Mouse (Mus musculus) small intestine, adult 2 months (tissue): ENCODE measurements around the gene Tesk2.

Experiments used
- CTCF ChIP-seq: fragments of 200-500 bp; IDR thresholded peaks from 2 replicates; pipeline ENCODE4 v1.5.1; 2012; ENCODE audit warnings: low read depth, mild to moderate bottlenecking, control low read depth, inconsistent platforms, low read length, moderate library complexity, mixed read lengths; ENCODE audit not compliant: insufficient replicate concordance, insufficient read length; ENCODE audit errors: extremely low read depth
- POLR2A ChIP-seq: fragments of 200-500 bp; IDR thresholded peaks from 2 replicates; pipeline ENCODE4 v1.6.1; 2012; ENCODE audit warnings: low read depth, mild to moderate bottlenecking, control low read depth, inconsistent platforms, low read length, moderate library complexity

DNA sequence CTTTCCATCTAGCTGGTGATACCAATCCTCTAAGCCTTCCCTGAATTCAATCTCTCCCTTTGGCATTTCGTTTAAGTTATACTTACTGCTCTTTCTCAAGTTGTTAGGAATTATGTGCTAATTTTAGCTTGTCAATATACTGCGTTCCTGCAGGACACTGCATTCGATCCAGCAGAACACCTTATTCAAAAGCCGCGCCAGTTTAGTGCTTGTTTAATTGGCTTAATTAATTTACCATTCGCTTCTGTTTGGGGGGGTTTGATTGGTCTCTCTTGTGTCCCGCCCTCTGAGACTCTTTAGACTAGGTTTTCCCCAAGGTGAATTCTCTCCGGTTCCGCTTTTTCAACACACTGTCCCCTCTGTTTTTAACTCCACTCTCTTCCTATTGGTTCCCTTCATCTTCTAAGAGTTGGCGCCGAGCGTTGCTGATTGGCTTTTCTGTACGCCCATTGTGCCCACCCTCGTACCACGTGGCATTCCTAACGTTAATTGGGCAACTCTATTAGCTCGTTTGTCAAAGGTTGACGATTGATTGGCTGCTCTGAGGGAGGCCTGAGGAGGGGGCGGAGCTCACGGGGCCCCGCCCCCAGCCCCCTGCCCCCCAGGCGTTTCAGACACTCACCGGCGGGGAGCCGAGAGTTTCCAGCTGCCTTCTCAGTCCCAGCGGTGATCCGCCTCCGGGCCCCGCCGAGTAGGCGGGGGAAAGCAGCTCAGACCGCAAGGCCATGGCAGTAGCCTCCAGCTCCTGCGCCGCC, at the start of gene Tesk2:
- TF ChIP-seq CTCF = no peak
- peak; percentile 87 for TF ChIP-seq POLR2A
